Mouse (Mus musculus) heart, adult 11 months (tissue): ENCODE results near the gene Sphk2.

Experiments
- DNase-seq: peaks from one replicate; pipeline ENCODE4 v3.0.0; 2022

Sphk2 gene

GRCm38 (mm10) chr7:45723301-45723700 is 5.5 kb upstream of the Sphk2 start:
- peak; percentile 91 for DNase-seq

- peak; percentile 91 for DNase-seq
Observed at GRCm38 (mm10) chr7:45722348-45722713, 4.5 kb upstream of the Sphk2 start.

DNA sequence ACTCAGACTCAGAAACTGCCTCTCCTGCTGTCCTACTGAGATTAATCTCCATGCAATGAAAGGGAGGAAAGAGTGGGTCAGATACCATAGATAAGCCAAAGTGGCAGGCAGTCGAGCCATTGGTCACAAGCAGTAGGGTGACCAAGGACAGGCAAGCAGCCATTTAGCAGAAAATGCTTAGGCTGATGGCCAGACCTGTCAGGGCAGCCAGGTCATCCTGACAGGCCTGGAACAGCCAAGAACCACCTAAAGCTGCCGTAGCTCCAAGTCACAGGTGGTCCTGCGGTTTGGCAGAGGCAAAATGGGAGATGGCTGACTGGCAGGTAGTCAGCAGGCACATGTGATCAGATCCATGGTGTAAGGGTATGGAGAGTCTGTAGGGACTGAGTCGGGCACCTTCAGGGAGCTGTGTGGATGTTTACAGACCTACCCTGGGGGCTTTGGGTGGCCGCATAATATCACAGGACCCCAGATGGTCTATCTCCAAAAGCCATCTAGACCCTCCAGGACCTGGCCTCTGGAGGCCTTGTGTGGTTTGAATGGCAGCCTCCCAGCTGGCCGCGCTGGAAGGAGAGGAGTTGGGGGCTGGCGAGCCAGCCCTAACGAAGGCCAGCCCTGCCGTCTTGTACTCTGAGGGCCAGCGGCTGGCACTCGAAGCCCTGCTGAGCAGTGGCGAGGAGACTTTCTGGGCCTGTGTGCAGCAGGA is 4.0 kb upstream of the Sphk2 start:
- peak; percentile 96 for DNase-seq

- no peak for DNase-seq
Observed at GRCm38 (mm10) chr7:45721234-45721571, 3.4 kb upstream of the Sphk2 start.

GRCm38 (mm10) chr7:45720413-45721233 is 2.8 kb upstream of the Sphk2 start, which contains the start of gene Fam83e:
Gene Fam83e (plus strand): TSS chr7:45721212.
- DNase-seq: peak; percentile 93

DNA sequence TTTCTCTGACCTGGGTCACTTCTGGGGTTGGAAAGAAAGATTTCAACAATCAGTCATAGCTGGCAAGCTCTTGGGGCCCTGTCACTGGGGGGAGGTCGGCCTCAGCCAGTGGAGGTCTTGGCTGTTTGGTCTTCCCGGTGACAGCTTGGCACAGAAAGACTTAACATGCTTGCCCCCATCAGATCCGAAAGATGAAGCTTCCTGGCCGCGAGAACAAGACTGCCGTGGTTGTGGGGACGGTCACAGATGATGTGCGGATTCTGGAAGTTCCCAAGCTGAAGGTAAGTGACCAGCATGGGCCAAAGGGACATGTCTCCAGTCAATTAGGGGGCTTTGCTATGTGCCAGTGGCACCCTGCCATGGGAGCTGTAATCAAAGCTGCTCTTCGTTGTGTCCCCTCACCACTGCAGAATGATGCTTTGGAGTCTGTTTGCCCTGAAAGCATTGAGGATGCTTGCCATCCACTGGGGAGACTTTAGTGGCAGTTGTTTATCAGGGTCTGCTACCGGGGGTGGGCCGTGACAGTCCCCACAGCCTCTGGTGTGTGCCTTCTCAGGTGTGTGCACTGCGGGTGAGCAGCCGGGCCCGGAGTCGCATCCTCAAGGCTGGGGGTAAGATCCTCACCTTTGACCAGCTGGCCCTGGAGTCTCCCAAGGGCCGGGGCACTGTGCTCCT is 2.1 kb upstream of the Sphk2 start:
- DNase-seq: peak; percentile 94

DNA sequence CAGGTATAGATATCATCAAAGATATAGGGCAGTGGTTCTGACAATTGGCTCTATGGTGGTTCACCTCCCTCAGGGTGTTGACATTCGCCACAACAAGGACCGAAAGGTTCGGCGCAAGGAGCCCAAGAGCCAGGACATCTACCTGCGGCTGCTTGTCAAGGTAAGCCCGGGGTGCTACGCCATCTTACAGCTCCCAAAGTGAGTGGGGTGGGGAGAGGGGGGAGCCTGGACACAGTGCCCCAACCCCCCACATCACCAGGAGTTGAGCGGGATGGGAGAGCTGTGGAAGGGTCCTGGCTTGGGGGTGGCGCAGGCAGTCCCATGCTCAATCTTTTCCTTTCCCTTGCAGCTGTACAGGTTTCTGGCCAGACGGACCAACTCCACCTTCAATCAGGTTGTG is 1.4 kb upstream of the Sphk2 start:
- peak; percentile 96 for DNase-seq

GRCm38 (mm10) chr7:45718331-45718730 is 529 bp upstream of the Sphk2 start:
- DNase-seq: no peak

DNA sequence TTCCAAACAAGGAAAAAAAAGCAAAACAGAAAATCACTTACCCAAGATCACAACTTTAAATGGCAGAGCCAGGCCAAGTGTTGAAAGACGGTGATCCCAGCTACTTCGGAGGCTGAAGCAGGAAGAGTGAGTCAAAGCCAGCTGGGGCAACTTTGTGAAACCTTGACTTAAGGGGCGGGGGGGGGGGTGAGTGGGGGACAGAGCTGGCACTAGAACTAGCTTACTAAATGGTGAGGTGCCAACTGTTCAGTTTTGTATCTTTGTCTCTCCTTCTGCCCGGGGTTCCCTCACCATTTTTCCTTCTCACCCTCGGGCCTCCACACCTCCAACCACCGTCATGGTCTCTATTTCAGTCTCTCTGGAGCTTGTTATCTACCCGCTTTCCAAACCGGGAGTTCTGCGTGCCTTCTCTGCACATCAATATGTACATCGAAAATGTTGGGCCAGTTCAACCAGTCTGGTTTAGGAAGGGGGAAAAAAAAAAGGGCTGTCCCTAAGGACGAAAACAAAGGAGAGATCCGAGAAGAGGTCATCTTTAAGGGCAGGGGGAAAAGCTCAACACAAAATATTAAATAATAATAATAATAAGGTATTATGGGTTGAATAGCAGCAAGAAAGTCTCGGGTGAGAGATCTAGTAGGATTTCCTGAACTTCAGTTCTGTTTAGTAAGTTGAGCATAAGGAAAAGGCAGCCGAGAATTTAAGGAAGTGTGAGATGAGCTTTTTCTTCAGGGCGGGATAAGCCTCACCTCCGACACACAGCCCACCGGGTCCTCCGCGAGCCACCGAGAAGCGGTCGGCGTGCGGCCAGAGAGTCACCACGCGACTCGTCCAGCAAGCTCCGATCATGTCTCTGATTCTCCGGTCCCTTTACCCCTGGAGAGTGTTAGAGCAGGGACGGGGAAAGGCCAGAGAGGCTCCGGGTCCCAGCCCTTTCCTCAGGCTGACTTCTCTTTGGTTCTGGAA is 567 bp downstream of the Sphk2 start:
- no peak for DNase-seq

DNA sequence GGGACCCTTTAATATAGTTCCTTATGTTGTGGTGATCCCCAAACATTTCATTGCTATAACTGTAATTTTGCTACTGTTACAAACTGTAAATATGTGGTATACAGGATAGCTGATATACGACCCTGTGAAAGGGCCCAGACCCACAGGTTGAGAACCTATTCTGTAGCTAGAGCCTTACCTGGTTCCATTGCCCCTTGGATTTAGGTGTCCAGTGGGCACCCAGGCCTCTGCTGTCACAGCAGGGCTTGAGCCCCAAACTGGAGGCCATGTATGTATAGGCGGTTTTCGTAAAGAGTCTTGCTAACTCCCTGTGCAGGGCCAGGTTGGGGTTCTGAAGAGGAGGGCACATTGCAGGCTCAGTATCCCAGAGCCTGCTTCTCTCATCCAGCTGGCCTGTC is 1.3 kb downstream of the Sphk2 start:
- DNase-seq: peak; percentile 93

DNA sequence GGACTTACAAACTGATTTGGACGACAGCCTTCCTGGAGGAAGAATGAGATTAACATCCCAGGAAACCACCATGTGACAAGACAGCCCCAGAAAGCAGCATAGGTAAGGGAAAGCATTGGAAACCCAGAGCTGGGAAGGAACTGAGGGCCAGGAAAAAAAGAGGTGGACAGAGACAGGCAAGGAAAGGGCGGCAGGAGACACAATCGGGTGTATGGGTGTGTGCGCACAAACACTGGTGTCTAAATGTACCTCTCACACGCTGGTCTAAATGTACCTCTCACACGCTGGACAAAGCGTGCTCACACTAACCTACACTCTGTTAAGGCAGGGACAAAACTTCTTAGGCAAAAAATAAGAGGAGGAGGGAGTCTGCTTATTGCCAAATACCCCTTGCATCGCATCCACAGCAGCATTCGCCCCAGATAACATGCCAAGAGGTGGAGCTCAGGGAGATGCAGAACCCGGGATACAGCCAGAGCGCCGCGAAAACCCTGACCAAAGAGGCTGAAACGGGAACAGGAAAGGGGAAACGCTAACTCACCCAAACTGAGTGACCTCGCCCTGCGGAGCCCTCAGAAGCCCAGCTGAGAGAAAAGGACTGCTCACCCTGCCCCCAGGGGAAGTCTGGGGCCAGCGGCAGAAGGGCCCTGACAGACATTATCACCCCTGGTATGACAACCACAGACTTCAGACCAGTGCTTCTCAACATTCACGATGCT is 1.9 kb downstream of the Sphk2 start:
- peak; percentile 98 for DNase-seq

DNA sequence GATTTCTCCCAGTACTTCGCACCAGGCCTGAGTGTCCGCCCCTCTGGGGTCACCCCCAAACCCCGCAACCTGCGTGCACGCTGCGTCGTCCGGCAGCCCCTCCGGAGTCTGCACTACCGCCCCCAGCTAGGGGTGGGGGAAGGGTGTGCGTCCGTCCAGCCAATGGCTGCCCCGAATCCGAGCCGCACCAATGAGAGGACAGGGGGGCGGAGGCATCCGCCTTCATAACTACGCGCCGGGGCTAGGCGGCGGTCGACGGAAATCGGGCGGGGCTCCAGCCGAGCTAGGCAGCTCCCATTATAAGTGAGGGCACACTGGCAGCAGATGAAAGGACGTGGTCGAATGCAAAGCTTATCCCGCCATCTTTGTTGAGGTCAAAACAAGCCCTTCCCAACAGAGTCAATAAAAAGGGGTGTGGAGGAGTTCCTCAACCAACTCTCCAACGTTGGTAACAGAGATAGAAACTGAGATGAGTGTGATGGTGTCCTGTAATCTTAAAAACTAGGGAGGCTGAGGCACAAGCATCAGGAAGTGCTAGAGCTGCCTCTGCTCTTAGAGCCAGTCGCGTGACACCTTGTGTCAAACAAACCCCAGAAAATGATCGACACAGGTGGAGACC is 2.6 kb downstream of the Sphk2 start, which contains the start of gene Rpl18:
Rpl18 (plus strand) TSS at position 368 of the 619 bp plus-strand sequence.
- peak; percentile 100 for DNase-seq

- DNase-seq: no peak
Observed at GRCm38 (mm10) chr7:45714630-45715089, 3.1 kb downstream of the Sphk2 start.

- peak; percentile 93 for DNase-seq
Observed at GRCm38 (mm10) chr7:45713881-45714520, 3.8 kb downstream of the Sphk2 start.

GRCm38 (mm10) chr7:45713396-45713795 is 4.4 kb downstream of the Sphk2 start:
- DNase-seq: peak; percentile 97

DNA sequence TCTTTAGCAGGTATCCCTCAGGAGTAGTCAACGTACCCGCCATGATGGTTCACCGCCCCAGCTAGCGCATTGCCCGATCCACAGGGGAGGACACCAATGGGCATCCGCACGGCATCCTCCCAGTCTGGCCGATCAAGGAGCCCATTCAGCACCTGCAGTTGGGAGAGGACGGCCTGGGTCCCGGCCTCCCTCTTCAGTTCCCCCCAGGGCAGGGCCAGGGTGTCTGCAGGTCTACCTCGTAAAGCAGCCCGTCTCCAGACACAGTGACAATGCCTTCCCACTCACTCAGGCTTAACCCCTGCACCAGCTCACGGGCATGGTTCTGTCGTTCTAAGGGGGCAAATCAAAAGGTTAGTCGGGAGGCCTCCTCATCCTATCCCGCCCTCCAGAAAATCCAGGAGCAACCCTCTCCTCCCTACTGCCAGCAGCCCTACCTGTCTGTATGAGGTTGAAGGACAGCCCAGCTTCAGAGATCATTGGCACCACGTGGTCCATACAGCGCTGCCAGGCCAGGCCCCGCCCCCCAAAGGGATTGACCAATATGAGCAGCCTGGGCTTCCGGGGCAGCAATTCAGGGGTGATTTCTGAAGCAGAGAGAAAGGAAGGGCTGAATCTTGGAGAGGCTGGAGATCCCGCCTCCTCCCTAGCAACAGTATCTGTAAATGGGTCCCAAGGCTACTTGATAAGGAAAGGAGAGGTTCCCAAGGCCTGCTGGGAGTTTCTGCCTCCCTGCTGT is 5.6 kb downstream of the Sphk2 start:
- DNase-seq: peak; percentile 99

DNA sequence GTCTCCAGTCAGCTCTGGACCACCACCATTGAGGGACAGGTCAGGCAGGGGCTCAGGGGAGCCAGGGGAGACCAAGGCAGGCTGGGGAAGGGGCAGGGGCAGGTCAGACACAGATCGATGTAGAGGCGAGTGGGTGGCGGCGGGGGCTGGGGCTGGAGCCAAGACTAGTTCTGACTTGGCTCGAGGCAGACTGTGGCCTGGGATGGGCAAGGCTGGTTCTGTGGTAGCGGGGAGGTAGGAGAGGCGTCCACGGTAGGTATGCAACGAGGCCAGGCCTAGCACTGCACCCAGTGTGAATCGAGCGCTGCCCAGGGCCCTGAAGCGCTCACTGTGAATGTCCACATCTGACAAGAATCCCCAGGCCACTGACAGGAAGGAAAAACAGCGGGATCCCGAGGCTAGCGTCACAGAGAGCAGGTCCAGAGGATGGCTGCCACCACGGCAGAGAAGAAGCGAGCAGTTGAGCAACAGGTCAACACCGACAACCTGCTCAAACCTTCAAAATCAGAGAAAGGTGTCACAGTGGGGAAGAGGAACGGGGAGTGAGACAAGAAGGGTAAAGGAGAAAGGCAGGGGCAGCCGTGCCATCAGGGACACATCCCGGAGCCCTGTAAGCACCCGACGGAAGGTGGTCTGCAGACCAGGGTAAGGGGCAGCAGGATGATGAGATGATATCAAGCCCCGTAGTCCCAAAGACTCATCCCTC is 6.3 kb downstream of the Sphk2 start:
- DNase-seq: peak; percentile 98

DNA sequence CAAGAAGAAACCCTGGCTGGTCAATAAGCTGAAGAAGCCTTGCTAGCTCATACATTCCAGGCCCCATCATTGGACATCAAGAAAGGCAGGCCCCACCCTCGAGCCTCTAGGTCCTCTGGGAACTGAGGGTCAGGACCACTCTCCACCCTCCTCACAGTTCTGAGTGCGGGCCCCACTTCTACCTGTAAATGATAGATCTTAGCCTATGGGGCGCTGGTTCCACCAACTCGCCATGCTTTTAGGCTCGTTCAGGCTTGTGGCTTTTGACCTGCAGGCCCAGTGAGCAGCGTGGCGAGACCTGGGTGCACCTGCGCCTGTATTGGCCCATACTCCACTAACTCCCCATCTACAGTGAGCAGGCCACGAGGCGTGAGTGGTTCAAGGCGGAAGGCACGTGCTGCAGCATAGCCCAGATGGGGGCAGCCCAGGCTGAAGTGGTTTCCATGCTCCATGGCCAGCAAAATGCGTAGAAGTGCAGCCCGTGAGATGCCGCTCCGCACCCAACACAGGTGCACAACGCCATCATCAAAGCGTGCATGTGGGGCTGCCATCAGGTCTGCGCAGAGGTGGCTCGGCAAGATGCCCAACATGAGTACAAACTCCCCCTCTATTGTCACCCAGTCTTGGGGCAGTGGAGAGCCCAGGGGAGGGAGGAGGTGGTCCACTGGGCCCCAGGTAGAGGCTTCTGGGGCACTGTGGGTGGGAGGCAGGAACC is 7.2 kb downstream of the Sphk2 start:
- peak; percentile 98 for DNase-seq
